Mouse (Mus musculus) lung, embryonic 15.5 days (tissue): ENCODE data around the gene Pip4p1. TPM values are rescaled to one million over a fixed set of nuclear protein-coding genes. Genes with fewer than 3 reads are reported as not detected.
A peak's percentile ranks its signal among the peaks of the same experiment; 100 is the strongest.
"Not testable (repeated sequence)": the region's sequence is repeated elsewhere in the genome, so short reads cannot be mapped to it uniquely, and the experiment has no call there.

Experiments
- ATAC-seq: fragments of 200-750 bp; cut with Nextera tagmentation; 2 replicates; pipeline ENCODE4 v1.8.0; 2017; ENCODE audit warnings: moderate number of reproducible peaks, borderline replicate concordance; ENCODE audit not compliant: low FRiP score, low TSS enrichment; ENCODE audit errors: extremely low read depth
- H3K27ac ChIP-seq: fragments of 300-500 bp; sonication (generic); 2 replicates; pipeline ENCODE4 v1.5.1; 2015; ENCODE audit warnings: moderate library complexity, mild to moderate bottlenecking, inconsistent platforms
- H3K27me3 ChIP-seq: fragments of 300-500 bp; sonication (generic); 2 replicates; pipeline ENCODE4 v1.6.1; 2015; ENCODE audit warnings: inconsistent platforms
- H3K36me3 ChIP-seq: fragments of 300-500 bp; sonication (generic); 2 replicates; pipeline ENCODE4 v1.6.1; 2015; ENCODE audit warnings: inconsistent platforms
- H3K4me1 ChIP-seq: fragments of 300-500 bp; sonication (generic); 2 replicates; pipeline ENCODE4 v1.6.1; 2015; ENCODE audit warnings: inconsistent platforms
- H3K4me2 ChIP-seq: fragments of 300-500 bp; sonication (generic); 2 replicates; pipeline ENCODE4 v1.6.1; 2015; ENCODE audit warnings: inconsistent platforms, mild to moderate bottlenecking, moderate library complexity
- H3K4me3 ChIP-seq: fragments of 300-500 bp; sonication (generic); 2 replicates; pipeline ENCODE4 v1.5.1; 2015; ENCODE audit warnings: mild to moderate bottlenecking, inconsistent platforms
- H3K9ac ChIP-seq: fragments of 300-500 bp; sonication (generic); 2 replicates; pipeline ENCODE4 v1.6.1; 2015; ENCODE audit warnings: inconsistent platforms
- H3K9me3 ChIP-seq: fragments of 300-500 bp; sonication (generic); 2 replicates; pipeline ENCODE4 v1.6.1; 2016; ENCODE audit warnings: inconsistent platforms
- WGBS: fragments of 180-500 bp; shearing (Covaris S2); methylation state at CpG from one replicate; pipeline ENCODE4 v1.1.7; 2015; 5-methylcytosine and 5-hydroxymethylcytosine counted together
- polyA plus RNA-seq: library from polyadenylated mRNA; unstranded; fragments of >200 nt; fragmentation: Nextera tagmentation; extraction: Ambion mirVana; gene quantifications from 2 replicates; pipeline ENCODE4 v1.2.1, GENCODE M21; 2015

The Pip4p1 gene
- polyA plus RNA-seq, 1 experiment from 2014 or later, result 53.4 TPM

DNA sequence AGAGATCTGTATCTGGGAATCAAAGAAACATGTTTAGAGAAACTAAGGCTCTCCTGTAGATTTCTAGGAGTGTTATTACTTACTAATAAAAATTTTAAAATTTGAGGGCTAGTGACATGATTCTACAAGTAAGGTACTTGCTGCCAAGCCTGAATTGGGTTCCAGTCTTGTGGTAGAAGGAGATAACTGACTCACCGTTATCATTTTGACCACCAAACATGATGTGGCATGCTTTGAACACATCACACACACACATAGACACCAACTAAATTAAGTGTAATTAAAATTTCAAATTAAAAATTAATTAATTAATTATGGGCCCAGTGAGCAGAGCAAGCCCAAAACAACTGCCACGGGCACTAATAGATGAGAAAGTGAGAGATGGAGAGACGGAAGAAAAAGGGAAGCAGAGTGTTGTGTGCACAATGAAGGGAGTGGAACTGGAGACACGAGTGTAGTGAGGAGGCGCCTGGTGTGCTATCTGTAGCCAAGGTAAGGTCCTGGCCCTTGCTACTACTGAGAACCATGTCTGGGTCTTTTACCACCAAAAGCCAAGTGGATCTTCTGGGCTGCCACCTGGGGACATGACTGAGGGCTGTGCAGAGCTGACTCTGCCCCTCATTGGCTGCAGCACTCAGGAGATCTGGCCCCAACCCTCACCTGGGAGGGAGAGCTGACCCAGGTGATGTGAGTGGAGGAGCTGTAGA lies 27.8 kb upstream of the Pip4p1 start:
- not testable (repeated sequence) for H3K4me2 ChIP-seq, ATAC-seq, H3K4me3 ChIP-seq, H3K27ac ChIP-seq, H3K27me3 ChIP-seq, H3K36me3 ChIP-seq, H3K9me3 ChIP-seq, H3K9ac ChIP-seq, H3K4me1 ChIP-seq
- 89% methylated on average over 5 of the region's 5 CpGs for WGBS

GRCm38 (mm10) chr14:50957146-50957545 lies 26.5 kb upstream of the Pip4p1 start:
- not testable (repeated sequence) for H3K4me1 ChIP-seq, H3K9me3 ChIP-seq, H3K36me3 ChIP-seq, H3K9ac ChIP-seq, H3K27me3 ChIP-seq, H3K27ac ChIP-seq, ATAC-seq, H3K4me2 ChIP-seq, H3K4me3 ChIP-seq
- 54% methylated on average over 3 of the region's 3 CpGs for WGBS

DNA sequence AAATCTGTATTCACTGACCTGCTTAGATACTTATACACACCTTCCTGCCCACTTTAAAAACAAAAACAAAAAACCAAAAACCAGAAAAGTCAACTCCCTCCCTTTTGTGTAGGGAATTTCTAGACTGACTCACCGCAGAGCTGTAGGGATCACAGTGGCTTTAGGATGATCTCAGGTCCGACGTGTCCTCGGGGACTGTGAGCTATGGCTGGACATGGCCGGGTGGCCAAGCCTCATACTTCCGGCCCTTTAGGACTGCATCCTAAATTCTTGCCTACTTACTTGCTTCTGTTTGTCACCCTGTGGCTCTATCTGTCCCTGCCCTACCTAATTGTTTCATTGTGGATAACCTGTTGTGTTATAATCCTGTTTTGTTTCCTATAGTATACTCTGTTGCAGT lies 26.1 kb upstream of the Pip4p1 start:
- not testable (repeated sequence) for H3K36me3 ChIP-seq, H3K4me3 ChIP-seq, H3K4me1 ChIP-seq, H3K9ac ChIP-seq, ATAC-seq, H3K27ac ChIP-seq, H3K27me3 ChIP-seq, H3K9me3 ChIP-seq
- WGBS, result 82% methylated on average over 6 of the region's 6 CpGs
- H3K4me2 ChIP-seq, result peak overlapping the region; percentile 51; the same call in 1 of the 2 replicates

- not testable (repeated sequence) for H3K27me3 ChIP-seq, H3K9me3 ChIP-seq, H3K9ac ChIP-seq, H3K4me1 ChIP-seq, H3K27ac ChIP-seq
- Histone ChIP-seq H3K4me2 (peak within 1 kb of the TSS; percentile 51), H3K36me3 (peaks cover 11% of the 10 kb centered on the region), H3K4me3 (peak within 1 kb of the TSS; percentile 20)
- ATAC-seq, result peak; percentile 81
- WGBS, result 10% methylated on average over 19 of the region's 19 CpGs
Observed at GRCm38 (mm10) chr14:50955942-50956508, 25.4 kb upstream of the Pip4p1 start, which contains the start of gene Pnp2. Gene Pnp2 (plus strand): TSS chr14:50955992.

DNA sequence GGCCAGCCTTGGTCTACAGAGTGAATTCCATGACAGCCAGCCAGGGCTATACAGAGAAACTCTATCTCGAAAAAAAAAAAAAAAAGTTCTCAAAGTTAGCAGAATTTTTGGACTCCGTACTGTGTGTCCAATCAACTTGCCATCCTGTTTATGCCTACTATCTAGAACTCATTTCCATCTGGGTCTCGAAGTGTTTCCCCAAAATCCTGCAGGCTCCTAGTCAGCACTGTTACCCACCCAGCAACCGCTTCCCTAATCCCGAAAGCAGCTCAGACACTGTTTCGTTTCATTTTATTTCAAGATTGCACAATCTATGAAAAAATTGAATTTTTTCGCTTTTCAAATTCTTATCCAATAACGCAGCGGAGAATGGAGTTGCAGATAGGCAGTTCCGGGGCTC lies 24.8 kb upstream of the Pip4p1 start:
- Histone ChIP-seq H3K4me2 (no peak overlapping the region; the same call in 1 of the 2 replicates), H3K4me3 (no peak overlapping the region), H3K27ac (no peak overlapping the region), H3K27me3 (no peaks in the 10 kb centered on the region), H3K4me1 (0 out of 2 replicates have a peak, but pooled peaks cover 3% of the 10 kb centered on the region), H3K9me3 (no peaks in the 10 kb centered on the region), H3K36me3 (peaks cover 13% of the 10 kb centered on the region), H3K9ac (no peak overlapping the region)
- 81% methylated on average over 10 of the region's 10 CpGs for WGBS
- ATAC-seq, result no peak

- Histone ChIP-seq H3K4me2 (peak overlapping the region; percentile 63), H3K4me3 (peak overlapping the region; percentile 57), H3K9ac (peak overlapping the region; percentile 48; the same call in 1 of the 2 replicates)
- not testable (repeated sequence) for H3K4me1 ChIP-seq, H3K27ac ChIP-seq, ATAC-seq, H3K9me3 ChIP-seq, H3K36me3 ChIP-seq, H3K27me3 ChIP-seq
- WGBS, result 17% methylated on average over 3 of the region's 3 CpGs
Observed at GRCm38 (mm10) chr14:50945526-50945925, 14.9 kb upstream of the Pip4p1 start.

DNA sequence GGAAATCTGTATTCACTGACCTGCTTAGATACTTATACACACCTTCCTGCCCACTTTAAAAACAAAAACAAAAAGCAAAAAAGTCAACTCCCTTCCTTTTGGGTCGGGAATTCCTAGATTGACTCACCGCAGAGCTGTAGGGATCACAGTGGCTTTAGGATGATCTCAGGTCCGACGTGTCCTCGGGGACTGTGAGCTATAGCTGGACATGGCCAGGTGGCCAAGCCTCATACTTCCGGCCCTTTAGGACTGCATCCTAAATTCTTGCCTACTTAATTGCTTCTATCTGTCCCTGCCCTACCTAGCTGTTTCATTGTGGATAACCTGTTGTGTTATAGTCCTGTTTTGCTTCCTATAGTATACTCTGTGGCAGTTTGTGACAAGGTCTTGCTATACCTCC lies 14.4 kb upstream of the Pip4p1 start:
- H3K4me2 ChIP-seq, result peak overlapping the region; percentile 63
- WGBS, result 14% methylated on average over 6 of the region's 6 CpGs
- H3K9me3 ChIP-seq, H3K36me3 ChIP-seq, ATAC-seq, H3K4me1 ChIP-seq, H3K27me3 ChIP-seq: not testable (repeated sequence)
- H3K4me3 ChIP-seq, result peak overlapping the region; percentile 57
- H3K9ac ChIP-seq, result peak overlapping the region; percentile 48
- H3K27ac ChIP-seq, result peak overlapping the region; percentile 97

DNA sequence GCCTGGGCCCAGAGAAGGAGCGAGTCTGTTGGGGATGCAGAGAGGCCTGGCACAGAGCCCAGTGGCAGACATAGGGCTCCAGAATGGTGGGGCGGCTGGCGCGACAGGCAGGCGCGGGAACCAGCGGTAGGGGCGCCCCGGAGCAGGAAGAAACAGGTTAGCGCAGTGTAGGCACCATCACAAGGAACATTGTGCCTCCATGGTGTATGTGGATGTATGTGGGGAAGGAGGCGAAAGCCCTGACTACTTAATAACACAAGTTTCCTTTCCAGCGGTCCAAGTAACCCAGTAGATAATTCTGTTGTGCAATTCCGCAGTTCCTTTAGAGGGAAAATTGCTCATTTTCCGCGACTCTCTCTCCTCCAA lies 14.0 kb upstream of the Pip4p1 start:
- H3K27me3 ChIP-seq, H3K36me3 ChIP-seq, H3K9me3 ChIP-seq, H3K4me1 ChIP-seq: not testable (repeated sequence)
- Histone ChIP-seq H3K4me2 (peak overlapping the region; percentile 63), H3K9ac (peak overlapping the region; percentile 48), H3K27ac (peak overlapping the region; percentile 97), H3K4me3 (peak overlapping the region; percentile 57)
- peak; percentile 95 for ATAC-seq
- WGBS, result under 1% methylated on average over 15 of the region's 15 CpGs

DNA sequence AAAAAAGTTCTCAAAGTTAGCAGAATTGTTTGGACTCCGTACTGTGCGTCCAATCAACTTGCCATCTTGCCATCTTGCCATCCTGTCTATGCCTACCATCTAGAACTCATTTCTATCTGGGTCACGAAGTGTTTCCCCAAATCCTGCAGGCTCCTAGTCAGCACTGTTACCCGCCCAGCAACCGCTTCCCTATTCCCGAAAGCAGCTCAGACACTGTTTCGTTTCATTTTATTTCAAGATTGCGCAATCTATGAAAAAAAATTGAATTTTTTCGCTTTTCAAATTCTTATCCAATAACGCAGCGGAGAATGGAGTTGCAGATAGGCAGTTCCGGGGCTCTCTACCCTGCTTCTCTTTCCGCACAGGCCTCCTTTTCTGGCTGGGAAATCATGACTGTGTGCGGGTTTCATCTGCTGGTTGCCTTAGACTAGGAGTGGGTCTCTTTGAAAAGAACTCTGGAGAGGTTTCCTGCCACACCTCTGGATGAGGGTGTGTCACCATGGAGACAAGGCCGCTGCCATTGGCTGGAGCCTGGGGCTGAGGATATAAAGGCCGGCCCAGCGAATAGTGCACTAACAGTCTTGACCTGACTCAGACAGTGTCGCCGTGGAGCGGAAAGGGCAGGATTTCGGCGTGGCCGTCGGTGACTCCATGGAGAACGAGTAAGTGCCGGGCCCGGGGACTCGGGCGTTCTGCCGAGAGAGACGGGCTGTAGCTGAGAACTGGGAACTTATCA lies 13.4 kb upstream of the Pip4p1 start, which contains the start of gene Gm49342:
Gene Gm49342, plus strand, starts transcription at position 586 of the 736 bp plus-strand sequence.
- Histone ChIP-seq H3K36me3 (0 out of 2 replicates have a peak, but pooled peaks cover 3% of the 10 kb centered on the region), H3K9ac (peak within 1 kb of the TSS; percentile 48), H3K27ac (peak within 1 kb of the TSS; percentile 97), H3K4me1 (0 out of 2 replicates have a peak, but pooled peaks cover 6% of the 10 kb centered on the region), H3K4me2 (peak within 1 kb of the TSS; percentile 63), H3K9me3 (no peaks in the 10 kb centered on the region), H3K27me3 (no peaks in the 10 kb centered on the region), H3K4me3 (peak within 1 kb of the TSS; percentile 57)
- WGBS, result 10% methylated on average over 31 of the region's 31 CpGs
- ATAC-seq, result peak; percentile 99

DNA sequence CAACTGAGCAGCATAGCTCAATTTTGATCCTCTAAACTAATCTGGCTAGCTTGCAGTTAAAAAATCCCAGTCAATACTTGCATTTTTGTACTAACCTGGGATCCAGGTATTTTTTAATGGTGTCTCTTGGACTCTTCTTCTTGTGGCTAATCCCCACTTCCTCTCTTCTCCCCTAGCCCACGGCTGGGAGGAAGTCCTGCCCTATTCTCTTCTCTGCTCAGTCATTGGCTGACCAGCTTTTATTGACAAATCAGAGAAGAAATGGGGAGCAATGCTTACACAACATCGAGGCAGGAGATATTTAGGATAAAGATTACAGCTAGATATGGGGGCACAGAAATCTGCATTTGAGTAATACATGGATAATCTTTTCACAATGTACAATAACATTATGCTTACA lies 8.3 kb upstream of the Pip4p1 start:
- WGBS, result 26% methylated on average over 2 of the region's 2 CpGs
- no peak overlapping the region for H3K27ac ChIP-seq
- no peak overlapping the region for H3K4me2 ChIP-seq
- no peak overlapping the region for H3K4me3 ChIP-seq
- peaks cover 7% of the 10 kb centered on the region; the same call in 1 of the 2 replicates for H3K27me3 ChIP-seq
- H3K9ac ChIP-seq, result no peak overlapping the region
- ATAC-seq, result no peak
- H3K36me3 ChIP-seq, result no peaks in the 10 kb centered on the region
- no peaks in the 10 kb centered on the region for H3K4me1 ChIP-seq
- H3K9me3 ChIP-seq, result no peaks in the 10 kb centered on the region

GRCm38 (mm10) chr14:50938119-50938908 lies 7.7 kb upstream of the Pip4p1 start:
- Histone ChIP-seq H3K4me3 (no peak overlapping the region), H3K4me1 (no peaks in the 10 kb centered on the region), H3K9me3 (no peaks in the 10 kb centered on the region), H3K9ac (no peak overlapping the region), H3K36me3 (no peaks in the 10 kb centered on the region), H3K4me2 (no peak overlapping the region), H3K27me3 (peaks cover 7% of the 10 kb centered on the region; the same call in 1 of the 2 replicates), H3K27ac (no peak overlapping the region)
- ATAC-seq, result no peak
- 74% methylated on average over 3 of the region's 3 CpGs for WGBS
